Mouse (Mus musculus): ENCODE results near the gene Sdk1. TPM values are rescaled to one million over a fixed set of nuclear protein-coding genes. Genes with fewer than 3 reads are reported as not detected.

Sdk1 gene
- total and polyA plus RNA-seq, 2 experiments from 2014 or later: 0.59 to 8.4 TPM

- no peaks in the 10 kb centered on the region for H3K27me3 ChIP-seq (ENCODE audit: control insufficient read depth, insufficient read depth, low read length)
- H3K4me2 ChIP-seq (ENCODE audit: low read depth, low read length): no peak overlapping the region
- H3K4me1 ChIP-seq (ENCODE audit: control insufficient read depth, insufficient read depth): peaks cover 24% of the 10 kb centered on the region
- H3K4me3 ChIP-seq (ENCODE audit: low read depth, low read length): no peak overlapping the region
- no peak overlapping the region for H3K27ac ChIP-seq (ENCODE audit: low read depth)
- no peaks in the 10 kb centered on the region for H3K9me3 ChIP-seq (replicated peaks; ENCODE audit: control insufficient read depth, low read length)
- ATAC-seq (ENCODE audit: insufficient read depth, low read depth): no peak
- WGBS: 87% methylated on average over 12 of the region's 12 CpGs
- TF ChIP-seq CTCF (IDR thresholded peaks at IDR 0.05; ENCODE audit: low read depth) (no peak), EP300 (IDR thresholded peaks at IDR 0.05; ENCODE audit: low read depth) (no peak)
- DNase-seq (ENCODE audit: low spot score): no peak
- no peak overlapping the region for H3K9ac ChIP-seq (replicated peaks; ENCODE audit: low read depth, low read length)
- H3K36me3 ChIP-seq (replicated peaks; ENCODE audit: control insufficient read depth, insufficient read depth, low read length): no peaks in the 10 kb centered on the region
These were observed 448.3 kb downstream of the Sdk1 start for GRCm38 (mm10) chr5:141689442-141690105.

GRCm38 (mm10) chr5:141691482-141691975 lies 450.2 kb downstream of the Sdk1 start:
- no peaks in the 10 kb centered on the region for H3K36me3 ChIP-seq (replicated peaks; ENCODE audit: control insufficient read depth, insufficient read depth, low read length)
- no peak overlapping the region for H3K9ac ChIP-seq (replicated peaks; ENCODE audit: low read depth, low read length)
- H3K4me3 ChIP-seq (ENCODE audit: low read depth, low read length): no peak overlapping the region
- peak; percentile 67 for ATAC-seq (ENCODE audit: insufficient read depth, low read depth)
- H3K9me3 ChIP-seq (replicated peaks; ENCODE audit: control insufficient read depth, low read length): no peaks in the 10 kb centered on the region
- DNase-seq (ENCODE audit: low spot score): peak; percentile 51
- no peak overlapping the region for H3K4me2 ChIP-seq (ENCODE audit: low read depth, low read length)
- no peak for TF ChIP-seq CTCF (IDR thresholded peaks at IDR 0.05; ENCODE audit: low read depth)
- no peak for TF ChIP-seq EP300 (IDR thresholded peaks at IDR 0.05; ENCODE audit: low read depth)
- H3K27ac ChIP-seq (ENCODE audit: low read depth): peak overlapping the region; percentile 57; the same call in 1 of the 2 replicates
- peaks cover 24% of the 10 kb centered on the region for H3K4me1 ChIP-seq (ENCODE audit: control insufficient read depth, insufficient read depth)
- 22% methylated on average over 7 of the region's 7 CpGs for WGBS
- H3K27me3 ChIP-seq (ENCODE audit: control insufficient read depth, insufficient read depth, low read length): no peaks in the 10 kb centered on the region

DNA sequence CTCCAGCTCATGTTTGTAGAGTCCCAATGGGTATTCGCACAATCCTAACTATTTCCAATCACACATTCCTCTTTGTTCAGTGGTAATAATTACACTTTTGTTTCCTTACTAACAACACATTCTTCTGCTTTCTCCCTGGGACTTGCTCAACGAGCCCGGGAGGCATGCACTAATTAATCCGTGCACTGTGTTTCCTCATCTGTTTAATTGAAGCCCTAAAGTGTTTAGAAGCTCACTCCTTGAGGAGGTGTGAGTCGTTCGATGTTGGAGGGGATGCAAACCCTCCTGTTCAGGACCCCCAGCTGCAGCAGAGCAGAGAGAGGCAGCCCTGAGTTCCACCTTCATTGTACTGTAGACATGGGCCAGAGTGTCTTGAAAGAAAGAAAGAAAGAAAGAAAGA lies 452.4 kb downstream of the Sdk1 start:
- TF ChIP-seq CTCF (IDR thresholded peaks at IDR 0.05; ENCODE audit: low read depth) (no peak), EP300 (IDR thresholded peaks at IDR 0.05; ENCODE audit: low read depth) (no peak)
- no peak overlapping the region for H3K9ac ChIP-seq (replicated peaks; ENCODE audit: low read depth, low read length)
- no peaks in the 10 kb centered on the region for H3K9me3 ChIP-seq (replicated peaks; ENCODE audit: control insufficient read depth, low read length)
- no peak overlapping the region for H3K4me3 ChIP-seq (ENCODE audit: low read depth, low read length)
- no peaks in the 10 kb centered on the region for H3K36me3 ChIP-seq (replicated peaks; ENCODE audit: control insufficient read depth, insufficient read depth, low read length)
- H3K4me2 ChIP-seq (ENCODE audit: low read depth, low read length): peak overlapping the region; percentile 39; the same call in 1 of the 2 replicates
- DNase-seq (ENCODE audit: low spot score): no peak
- no peaks in the 10 kb centered on the region for H3K27me3 ChIP-seq (ENCODE audit: control insufficient read depth, insufficient read depth, low read length)
- WGBS: 47% methylated on average over 6 of the region's 6 CpGs
- no peak for ATAC-seq (ENCODE audit: insufficient read depth, low read depth)
- H3K27ac ChIP-seq (ENCODE audit: low read depth): no peak overlapping the region
- H3K4me1 ChIP-seq (ENCODE audit: control insufficient read depth, insufficient read depth): peaks cover 24% of the 10 kb centered on the region

DNA sequence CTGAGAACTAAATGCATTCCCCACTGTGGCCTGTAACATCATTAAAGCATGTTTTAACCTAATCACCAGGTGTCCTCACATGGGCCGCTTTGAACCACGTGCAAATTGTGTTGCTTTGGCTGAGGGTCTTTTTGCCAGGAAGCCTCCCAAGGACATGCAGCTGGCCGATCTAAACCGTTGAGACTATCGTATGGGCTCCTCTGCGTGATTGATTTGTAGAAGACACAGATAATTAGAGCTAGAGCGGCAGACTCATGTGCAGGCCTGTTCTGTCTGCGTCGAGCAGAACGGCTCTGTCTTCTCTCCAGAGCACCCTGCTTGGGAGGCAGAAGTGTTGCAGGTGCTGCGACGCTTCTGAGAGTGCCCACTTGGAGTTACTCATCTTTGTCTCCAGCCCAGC lies 453.6 kb downstream of the Sdk1 start:
- no peak for TF ChIP-seq CTCF (IDR thresholded peaks at IDR 0.05; ENCODE audit: low read depth)
- TF ChIP-seq EP300 (IDR thresholded peaks at IDR 0.05; ENCODE audit: low read depth): no peak
- Histone ChIP-seq H3K36me3 (replicated peaks; ENCODE audit: control insufficient read depth, insufficient read depth, low read length) (no peaks in the 10 kb centered on the region), H3K27ac (ENCODE audit: low read depth) (no peak overlapping the region), H3K9me3 (replicated peaks; ENCODE audit: control insufficient read depth, low read length) (no peaks in the 10 kb centered on the region), H3K4me1 (ENCODE audit: control insufficient read depth, insufficient read depth) (peaks cover 24% of the 10 kb centered on the region), H3K9ac (replicated peaks; ENCODE audit: low read depth, low read length) (no peak overlapping the region), H3K27me3 (ENCODE audit: control insufficient read depth, insufficient read depth, low read length) (no peaks in the 10 kb centered on the region), H3K4me3 (ENCODE audit: low read depth, low read length) (no peak overlapping the region), H3K4me2 (ENCODE audit: low read depth, low read length) (no peak overlapping the region)
- 73% methylated on average over 12 of the region's 12 CpGs for WGBS
- DNase-seq (ENCODE audit: low spot score) (no peak), ATAC-seq (ENCODE audit: insufficient read depth, low read depth) (no peak)

GRCm38 (mm10) chr5:141698406-141698805 lies 457.1 kb downstream of the Sdk1 start:
- TF ChIP-seq CTCF (IDR thresholded peaks at IDR 0.05; ENCODE audit: low read depth) (no peak), EP300 (IDR thresholded peaks at IDR 0.05; ENCODE audit: low read depth) (no peak)
- no peaks in the 10 kb centered on the region for H3K36me3 ChIP-seq (replicated peaks; ENCODE audit: control insufficient read depth, insufficient read depth, low read length)
- no peaks in the 10 kb centered on the region for H3K9me3 ChIP-seq (replicated peaks; ENCODE audit: control insufficient read depth, low read length)
- ATAC-seq (ENCODE audit: insufficient read depth, low read depth) (peak; percentile 73), DNase-seq (ENCODE audit: low spot score) (peak; percentile 31)
- H3K27ac ChIP-seq (ENCODE audit: low read depth): no peak overlapping the region
- no peak overlapping the region for H3K4me3 ChIP-seq (ENCODE audit: low read depth, low read length)
- peaks cover 2% of the 10 kb centered on the region; the same call in 1 of the 2 replicates for H3K4me1 ChIP-seq (ENCODE audit: control insufficient read depth, insufficient read depth)
- no peak overlapping the region for H3K4me2 ChIP-seq (ENCODE audit: low read depth, low read length)
- H3K9ac ChIP-seq (replicated peaks; ENCODE audit: low read depth, low read length): no peak overlapping the region
- 13% methylated on average over 3 of the region's 3 CpGs for WGBS
- H3K27me3 ChIP-seq (ENCODE audit: control insufficient read depth, insufficient read depth, low read length): no peaks in the 10 kb centered on the region

- TF ChIP-seq EP300 (IDR thresholded peaks at IDR 0.05; ENCODE audit: low read depth) (no peak), CTCF (IDR thresholded peaks at IDR 0.05; ENCODE audit: low read depth) (no peak)
- DNase-seq (ENCODE audit: low spot score) (no peak), ATAC-seq (ENCODE audit: insufficient read depth, low read depth) (no peak)
- H3K27ac ChIP-seq (ENCODE audit: low read depth): no peak overlapping the region
- no peak overlapping the region for H3K9ac ChIP-seq (replicated peaks; ENCODE audit: low read depth, low read length)
- no peaks in the 10 kb centered on the region for H3K4me1 ChIP-seq (ENCODE audit: control insufficient read depth, insufficient read depth)
- no peaks in the 10 kb centered on the region for H3K9me3 ChIP-seq (replicated peaks; ENCODE audit: control insufficient read depth, low read length)
- 81% methylated on average over 3 of the region's 3 CpGs for WGBS
- H3K4me3 ChIP-seq (ENCODE audit: low read depth, low read length): no peak overlapping the region
- no peaks in the 10 kb centered on the region for H3K27me3 ChIP-seq (ENCODE audit: control insufficient read depth, insufficient read depth, low read length)
- H3K4me2 ChIP-seq (ENCODE audit: low read depth, low read length): no peak overlapping the region
- no peaks in the 10 kb centered on the region for H3K36me3 ChIP-seq (replicated peaks; ENCODE audit: control insufficient read depth, insufficient read depth, low read length)
These were observed 479.5 kb downstream of the Sdk1 start for GRCm38 (mm10) chr5:141720751-141721150.

Measured in heart, postnatal 0 days (tissue).